Mouse (Mus musculus) activated CD4-positive, CD25-positive, alpha-beta regulatory T cell, adult 9 weeks (primary cell): ENCODE results near the gene Gm10477. TPM values are rescaled to one million over a fixed set of nuclear protein-coding genes. Genes with fewer than 3 reads are reported as not detected.

ENCODE experiments used
- polyA plus RNA-seq: library from polyadenylated mRNA; unstranded; fragments of 100-300 nt; shearing (Covaris generic); gene quantifications from one replicate; pipeline ENCODE4 v1.2.1, GENCODE M21; 2017

The Gm10477 gene
- not detected for polyA plus RNA-seq

DNA sequence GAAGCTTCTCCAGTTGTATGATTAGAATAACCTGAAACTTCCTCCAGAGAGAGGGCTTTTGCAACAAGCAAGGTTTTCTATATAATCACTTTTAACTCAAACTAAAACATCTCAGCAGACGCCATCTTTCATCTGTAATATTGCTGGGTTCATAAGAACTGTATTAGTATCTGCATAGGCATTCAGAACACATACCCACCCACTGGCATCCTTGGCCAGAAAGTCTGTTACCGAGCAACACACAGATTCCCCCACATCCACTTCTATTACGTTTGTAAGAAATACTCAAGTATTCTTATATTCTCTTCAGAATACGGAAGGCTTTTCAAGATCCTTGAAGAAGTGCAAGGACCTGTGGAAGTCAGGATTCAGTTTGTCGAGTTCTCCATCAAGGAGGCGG lies at the start of gene Gm10477:
TSS of gene Gm10477 (plus strand) at position 301 of the 400 bp plus-strand sequence.

DNA sequence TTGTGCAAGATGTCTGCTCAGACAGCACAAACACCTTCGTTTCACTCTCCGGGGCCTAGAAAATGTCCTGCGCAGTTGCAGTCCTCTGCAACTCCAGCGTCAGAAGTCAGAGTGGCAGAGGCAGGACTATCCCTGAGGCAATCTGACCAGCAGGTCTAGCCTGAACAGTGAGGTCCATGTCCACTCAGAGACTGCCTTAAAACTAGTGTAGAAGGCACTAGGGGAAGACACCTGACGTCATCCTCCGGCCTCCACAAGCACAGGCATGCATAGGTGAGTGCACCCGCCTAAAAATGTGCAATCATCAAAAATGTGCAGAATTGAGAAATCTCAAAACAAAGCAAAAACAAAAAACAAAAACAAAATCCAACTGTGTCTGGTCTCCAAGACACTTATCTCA lies 25.0 kb downstream of the Gm10477 start, which contains the start of gene Gm648:
TSS of gene Gm648 (minus strand) at position 101 of the 400 bp plus-strand sequence.

Other genes with a start within 250 kb of the Gm10477 start
- gene Zfp449, start 178.3 kb upstream of the Gm10477 start, polyA plus RNA-seq: 1.7 TPM
- gene Smim10l2a, start 150.2 kb upstream of the Gm10477 start, polyA plus RNA-seq: 4.5 TPM
- gene Gm2174, start 76.8 kb upstream of the Gm10477 start, polyA plus RNA-seq: not detected
- gene Ints6l, start 69.9 kb upstream of the Gm10477 start, polyA plus RNA-seq: 40.1 TPM
- gene Gm648, start 24.9 kb downstream of the Gm10477 start, polyA plus RNA-seq: not detected
- 9.8 TPM for gene Mmgt1, start 73.3 kb downstream of the Gm10477 start, polyA plus RNA-seq
- gene Slc9a6, start 85.0 kb downstream of the Gm10477 start, polyA plus RNA-seq: 14.5 TPM
- not detected for gene Fhl1, start 207.0 kb downstream of the Gm10477 start, polyA plus RNA-seq